Mouse (Mus musculus) intestine, postnatal 0 days (tissue): ENCODE data around the gene Skap1. TPM values are rescaled to one million over a fixed set of nuclear protein-coding genes. Genes with fewer than 3 reads are reported as not detected.

Experiments
- ATAC-seq: fragments of 200-750 bp; cut with Nextera tagmentation; 2 replicates; pipeline ENCODE4 v1.8.0; 2017; ENCODE audit warnings: mild to moderate bottlenecking, moderate TSS enrichment, moderate library complexity
- H3K27ac ChIP-seq: fragments of 300-500 bp; sonication (generic); 2 replicates; pipeline ENCODE4 v1.5.1; 2014; ENCODE audit warnings: mild to moderate bottlenecking, low read depth, low read length, moderate library complexity
- H3K27me3 ChIP-seq: fragments of 300-500 bp; sonication (generic); replicated peaks from 2 replicates; pipeline ENCODE4 v1.6.1; 2014; ENCODE audit warnings: low read length, mixed read lengths; ENCODE audit not compliant: control insufficient read depth, insufficient read depth
- H3K36me3 ChIP-seq: fragments of 300-500 bp; sonication (generic); 2 replicates; pipeline ENCODE4 v1.6.1; 2014; ENCODE audit warnings: mild to moderate bottlenecking, moderate library complexity; ENCODE audit not compliant: control insufficient read depth, insufficient read depth
- H3K4me1 ChIP-seq: fragments of 300-500 bp; sonication (generic); replicated peaks from 2 replicates; pipeline ENCODE4 v1.6.1; 2014; ENCODE audit warnings: antibody characterized with exemption, low read length, mixed read lengths; ENCODE audit not compliant: control insufficient read depth, insufficient read depth
- H3K4me2 ChIP-seq: fragments of 300-500 bp; sonication (generic); replicated peaks from 2 replicates; pipeline ENCODE4 v1.6.1; 2014; ENCODE audit warnings: low read depth, mild to moderate bottlenecking, moderate library complexity
- H3K4me3 ChIP-seq: fragments of 300-500 bp; sonication (generic); 2 replicates; pipeline ENCODE4 v1.5.1; 2014; ENCODE audit warnings: low read depth, low read length
- H3K9ac ChIP-seq: fragments of 300-500 bp; sonication (generic); 2 replicates; pipeline ENCODE4 v1.6.1; 2014; ENCODE audit warnings: mild to moderate bottlenecking, low read depth, low read length
- H3K9me3 ChIP-seq: fragments of 300-500 bp; sonication (generic); 2 replicates; pipeline ENCODE4 v1.6.1; 2016; ENCODE audit warnings: mixed run types; ENCODE audit not compliant: control insufficient read depth
- CTCF ChIP-seq: sonication (generic); IDR thresholded peaks from 2 replicates; pipeline ENCODE4 v1.5.1; 2016; ENCODE audit warnings: low read depth, mild to moderate bottlenecking, control low read depth, antibody characterized with exemption, moderate library complexity
- WGBS: fragments of 180-500 bp; shearing (Covaris S2); extraction: QIAGEN DNeasy Blood & Tissue Kit; methylation state at CpG from one replicate; pipeline ENCODE4 v1.1.7; 2014; 5-methylcytosine and 5-hydroxymethylcytosine counted together
- polyA plus RNA-seq: library from polyadenylated mRNA; unstranded; fragments of >200 nt; fragmentation: Nextera tagmentation; extraction: Ambion mirVana; gene quantifications from 2 replicates; pipeline ENCODE4 v1.2.1, GENCODE M21; 2015

The Skap1 gene
- polyA plus RNA-seq, 1 experiment from 2014 or later, result 0.46 TPM

DNA sequence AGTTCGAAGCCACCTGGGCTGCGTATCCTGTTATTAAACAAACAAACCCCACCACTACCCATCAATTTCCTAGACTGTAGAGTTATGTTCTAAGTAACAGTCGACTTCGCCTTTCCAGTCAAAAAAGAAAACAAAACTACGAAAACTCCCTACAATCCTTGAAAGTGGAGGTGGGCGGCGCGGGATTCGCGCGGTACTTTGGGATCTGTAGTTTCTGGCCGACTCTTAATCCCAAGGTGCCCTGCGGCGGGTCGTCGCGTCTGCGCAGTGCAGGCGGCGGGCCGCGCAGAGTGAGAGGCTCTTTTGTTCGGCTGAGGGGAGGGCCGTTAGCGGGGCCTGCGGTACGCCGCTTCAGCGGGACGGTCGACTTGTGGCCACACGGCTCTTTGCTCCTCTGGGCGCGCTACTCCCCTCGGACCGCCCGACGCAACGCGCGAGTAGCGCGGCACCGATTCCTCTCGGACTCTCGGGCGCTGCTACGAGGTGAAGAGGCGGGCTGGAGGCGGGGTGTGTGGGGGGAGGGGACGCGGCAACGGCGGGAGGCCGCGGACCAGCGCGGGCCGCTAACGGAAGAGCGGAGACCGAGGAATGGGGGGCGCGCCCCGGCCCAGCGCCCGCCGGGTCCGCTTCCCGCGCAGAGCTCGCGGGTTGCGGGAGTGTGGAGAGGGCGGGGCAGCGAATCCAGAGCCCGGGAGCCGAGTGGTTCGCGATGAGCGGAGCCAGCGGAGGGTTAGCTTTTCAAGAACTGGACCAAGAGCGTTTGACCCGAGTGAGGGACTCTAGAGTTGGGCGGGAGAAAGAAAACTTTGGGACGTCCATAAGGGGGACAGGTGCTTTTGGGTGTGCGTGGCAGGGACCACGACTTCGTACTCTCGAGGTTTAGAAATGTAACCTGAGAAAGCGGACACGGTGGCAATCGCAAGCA, 324.7 kb downstream of the Skap1 start, which contains the start of gene Cbx1:
Gene Cbx1 (plus strand): TSS at position 257 of the 925 bp plus-strand sequence.
- under 1% methylated on average over 92 of the region's 93 CpGs for WGBS
- peak within 1 kb of the TSS; percentile 91 for H3K27ac ChIP-seq
- peak; percentile 95 for ATAC-seq

DNA sequence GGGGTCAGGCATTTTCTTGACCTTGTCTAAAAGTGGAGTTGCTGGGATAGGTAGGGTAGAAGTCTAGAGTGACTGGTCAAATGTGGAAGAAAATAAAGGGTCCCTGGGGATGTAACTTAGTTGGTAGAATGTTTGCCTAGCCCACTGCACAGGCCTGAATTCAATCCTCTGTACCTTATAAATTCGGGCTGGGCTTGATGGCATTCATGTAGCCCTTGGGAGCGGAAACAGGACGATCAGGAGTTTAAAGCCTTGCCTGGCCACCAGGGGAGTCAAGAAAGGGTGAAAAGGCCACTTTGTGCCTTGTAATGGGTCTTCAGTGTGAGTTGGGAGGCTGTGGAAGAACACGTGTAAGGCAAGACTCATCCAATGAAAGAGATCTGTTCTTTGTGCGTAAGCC, 325.6 kb downstream of the Skap1 start:
- H3K4me1 ChIP-seq, result 0 out of 2 replicates have a peak, but pooled peaks cover 2% of the 10 kb centered on the region
- H3K36me3 ChIP-seq, result no peaks in the 10 kb centered on the region; the same call in 1 of the 2 replicates
- TF ChIP-seq CTCF, result peak; percentile 48
- H3K27ac ChIP-seq, result no peak overlapping the region
- no peak for ATAC-seq
- WGBS, result 6% methylated on average over 5 of the region's 5 CpGs
- peak overlapping the region; percentile 93 for H3K4me3 ChIP-seq
- H3K9ac ChIP-seq, result peak overlapping the region; percentile 81
- H3K9me3 ChIP-seq, result no peaks in the 10 kb centered on the region
- peak overlapping the region; percentile 75 for H3K4me2 ChIP-seq
- H3K27me3 ChIP-seq, result no peaks in the 10 kb centered on the region

More for the DNA sequence above, 324.7 kb downstream of the Skap1 start, which contains the start of gene Cbx1:
- peak within 1 kb of the TSS; percentile 93 for H3K4me3 ChIP-seq
- H3K9ac ChIP-seq, result peak within 1 kb of the TSS; percentile 81
- peak within 1 kb of the TSS; percentile 75 for H3K4me2 ChIP-seq
- no peaks in the 10 kb centered on the region; the same call in 1 of the 2 replicates for H3K36me3 ChIP-seq
- H3K27me3 ChIP-seq, result no peaks in the 10 kb centered on the region
- TF ChIP-seq CTCF, result no peak
- no peaks in the 10 kb centered on the region for H3K9me3 ChIP-seq
- H3K4me1 ChIP-seq, result 0 out of 2 replicates have a peak, but pooled peaks cover 2% of the 10 kb centered on the region

DNA sequence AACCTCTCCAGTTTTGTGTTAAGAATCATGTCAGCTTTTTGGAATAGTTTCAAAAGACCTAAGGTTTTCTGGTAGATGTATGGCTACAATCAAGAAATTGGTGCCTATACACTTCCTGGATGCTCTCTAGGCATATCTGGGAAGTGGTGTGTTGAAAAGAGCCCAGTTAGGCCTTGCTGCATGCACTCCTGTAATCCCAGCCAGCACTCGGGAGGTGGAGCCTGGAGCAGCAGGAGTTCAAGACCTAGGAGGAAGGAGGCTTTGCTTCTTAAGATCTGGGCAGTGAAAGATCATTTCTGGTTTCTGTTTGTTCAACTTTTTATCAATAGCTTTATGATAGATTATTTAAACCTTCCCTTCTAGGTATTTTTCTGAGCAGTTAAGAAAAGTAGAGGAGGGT, 326.3 kb downstream of the Skap1 start:
- 9% methylated on average over 1 of the region's 1 CpGs for WGBS
- Histone ChIP-seq H3K27ac (no peak overlapping the region), H3K4me1 (0 out of 2 replicates have a peak, but pooled peaks cover 2% of the 10 kb centered on the region), H3K27me3 (no peaks in the 10 kb centered on the region), H3K9ac (no peak overlapping the region), H3K4me3 (no peak overlapping the region), H3K9me3 (no peaks in the 10 kb centered on the region), H3K4me2 (peak overlapping the region; percentile 75), H3K36me3 (no peaks in the 10 kb centered on the region; the same call in 1 of the 2 replicates)
- no peak for TF ChIP-seq CTCF
- ATAC-seq, result no peak

DNA sequence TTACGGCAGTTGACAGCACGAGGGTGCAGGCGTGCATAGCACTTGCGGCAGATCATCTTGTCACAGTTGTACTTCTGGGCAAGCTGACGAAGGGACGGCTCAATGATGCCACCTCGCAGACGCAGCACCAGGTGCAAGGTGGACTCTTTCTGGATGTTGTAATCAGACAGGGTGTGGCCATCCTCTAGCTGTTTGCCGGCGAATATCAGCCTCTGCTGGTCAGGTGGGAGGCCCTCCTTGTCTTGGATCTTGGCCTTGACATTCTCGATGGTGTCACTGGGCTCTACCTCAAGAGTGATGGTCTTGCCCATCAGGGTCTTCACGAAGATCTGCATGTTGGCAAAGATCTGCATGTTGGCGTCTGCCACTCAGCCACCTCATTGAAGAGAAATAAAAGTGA, 331.1 kb downstream of the Skap1 start:
- Histone ChIP-seq H3K4me3 (no peak overlapping the region), H3K9me3 (no peaks in the 10 kb centered on the region), H3K27me3 (no peaks in the 10 kb centered on the region), H3K4me1 (0 out of 2 replicates have a peak, but pooled peaks cover 2% of the 10 kb centered on the region), H3K9ac (no peak overlapping the region), H3K4me2 (no peak overlapping the region; the same call in 1 of the 2 replicates), H3K36me3 (peaks cover 3% of the 10 kb centered on the region; the same call in 1 of the 2 replicates), H3K27ac (no peak overlapping the region; the same call in 1 of the 2 replicates)
- TF ChIP-seq CTCF, result peak; percentile 58
- 50% methylated on average over 13 of the region's 13 CpGs for WGBS
- peak; percentile 64 for ATAC-seq

DNA sequence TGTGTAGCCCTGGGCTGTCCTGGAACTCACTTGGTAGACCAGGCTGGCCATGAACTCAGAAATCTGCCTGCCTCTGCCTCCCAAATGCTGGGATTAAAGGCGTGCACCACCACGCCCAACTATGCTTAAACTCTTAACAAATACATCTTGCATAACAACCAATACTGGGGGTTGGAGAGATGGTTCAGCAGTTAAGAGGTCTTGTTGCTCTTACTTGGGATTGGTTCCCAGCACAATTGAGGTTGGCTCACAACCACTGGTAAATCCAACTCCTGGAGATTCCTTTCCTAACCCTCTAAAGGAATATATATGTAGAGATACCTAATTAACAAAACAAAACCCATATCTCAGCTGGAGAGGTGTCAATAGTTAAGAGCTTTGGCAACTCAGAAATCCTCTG, 331.7 kb downstream of the Skap1 start:
- Histone ChIP-seq H3K9me3 (no peaks in the 10 kb centered on the region), H3K4me2 (no peak overlapping the region), H3K4me1 (no peaks in the 10 kb centered on the region), H3K9ac (no peak overlapping the region), H3K27ac (no peak overlapping the region), H3K4me3 (no peak overlapping the region), H3K36me3 (peaks cover 9% of the 10 kb centered on the region), H3K27me3 (no peaks in the 10 kb centered on the region)
- no peak for ATAC-seq
- WGBS, result 95% methylated on average over 2 of the region's 2 CpGs
- TF ChIP-seq CTCF, result no peak

DNA sequence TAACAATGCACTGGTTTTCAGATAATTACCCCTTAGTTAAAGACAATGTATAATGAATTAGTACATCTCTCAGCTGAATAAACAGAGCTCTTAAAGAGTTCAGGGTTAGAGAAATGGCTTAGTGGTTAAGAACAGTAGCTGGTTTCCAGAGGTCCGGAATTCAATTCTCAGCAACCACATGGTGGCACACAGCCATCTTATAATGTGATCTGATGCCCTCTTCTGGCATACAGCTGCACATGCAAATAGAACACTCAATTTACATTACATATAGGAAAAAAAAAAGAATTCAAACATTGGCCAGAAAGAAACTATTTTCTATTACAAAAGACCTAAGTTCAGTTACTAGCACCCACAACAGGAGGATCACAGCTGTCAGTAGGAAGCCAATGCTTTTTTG, 332.2 kb downstream of the Skap1 start:
- peak; percentile 64 for TF ChIP-seq CTCF
- Histone ChIP-seq H3K36me3 (peaks cover 14% of the 10 kb centered on the region), H3K27me3 (no peaks in the 10 kb centered on the region), H3K27ac (no peak overlapping the region), H3K9ac (no peak overlapping the region), H3K4me1 (no peaks in the 10 kb centered on the region), H3K9me3 (no peaks in the 10 kb centered on the region), H3K4me2 (no peak overlapping the region), H3K4me3 (no peak overlapping the region)
- 72% methylated on average over 1 of the region's 1 CpGs for WGBS
- ATAC-seq, result no peak
